In genomic region chr13:96030368-96031223, GRCm38 (mm10) we compare ENCODE assay signal across 9 mouse cellular contexts. TPM values are rescaled to one million over a fixed set of nuclear protein-coding genes. Genes with fewer than 3 reads are reported as not detected.
DNase-seq lines count a peak whose midpoint lies in the region; ATAC-seq and TF ChIP-seq lines count a peak whose summit lies in the region.
"Had no signal": no experiment of that assay in that cellular context is flagged by ENCODE, and none has a peak within 500 bp of the region (broad histone marks: within the 10 kb centered on the region; RNA-seq: fewer than 3 reads in every experiment).

No protein-coding gene starts in this region.

- H3K27me3 ChIP-seq in forebrain, embryonic 13.5 days: no peaks in the 10 kb centered on the region
- H3K27me3 ChIP-seq in liver, embryonic 11.5 days (replicated peaks; ENCODE audit: control insufficient read depth, insufficient read depth, low read length): no peaks in the 10 kb centered on the region
- no peaks in the 10 kb centered on the region for H3K27me3 ChIP-seq in neural tube, embryonic 15.5 days (replicated peaks)
- H3K27me3 ChIP-seq: limb, embryonic 13.5 days had no signal

- no peak overlapping the region for H3K4me2 ChIP-seq in forebrain, embryonic 13.5 days
- no peak overlapping the region for H3K4me2 ChIP-seq in liver, embryonic 11.5 days
- H3K4me2 ChIP-seq in neural tube, embryonic 15.5 days: no peak overlapping the region
- H3K4me2 ChIP-seq: limb, embryonic 13.5 days had no signal

- H3K4me1 ChIP-seq in bone marrow macrophage, adult 2 months (ENCODE audit: control insufficient read depth, insufficient read depth, low read length): no peaks in the 10 kb centered on the region
- H3K4me1 ChIP-seq in forebrain, embryonic 13.5 days: no peaks in the 10 kb centered on the region
- H3K4me1 ChIP-seq in liver, embryonic 11.5 days (replicated peaks; ENCODE audit: control insufficient read depth, insufficient read depth, low read length): no peaks in the 10 kb centered on the region
- no peaks in the 10 kb centered on the region for H3K4me1 ChIP-seq in neural tube, embryonic 15.5 days
- H3K4me1 ChIP-seq: limb, embryonic 13.5 days had no signal

- H3K9me3 ChIP-seq in forebrain, embryonic 13.5 days (replicated peaks): no peaks in the 10 kb centered on the region
- H3K9me3 ChIP-seq in liver, embryonic 11.5 days (ENCODE audit: control insufficient read depth, low read length): no peaks in the 10 kb centered on the region
- no peaks in the 10 kb centered on the region for H3K9me3 ChIP-seq in neural tube, embryonic 15.5 days (replicated peaks)
- H3K9me3 ChIP-seq: limb, embryonic 13.5 days had no signal

- no peak overlapping the region for H3K4me3 ChIP-seq in bone marrow macrophage, adult 2 months (ENCODE audit: insufficient read depth, low read length)
- H3K4me3 ChIP-seq in forebrain, embryonic 13.5 days: no peak overlapping the region
- no peak overlapping the region for H3K4me3 ChIP-seq in liver, embryonic 11.5 days (ENCODE audit: low read depth, low read length)
- H3K4me3 ChIP-seq in neural tube, embryonic 15.5 days (replicated peaks): no peak overlapping the region
- H3K4me3 ChIP-seq: limb, embryonic 13.5 days had no signal

- peak; percentile 53 for ATAC-seq in forebrain, embryonic 13.5 days
- ATAC-seq in liver, embryonic 11.5 days (replicated peaks; ENCODE audit: low FRiP score): no peak
- ATAC-seq in neural tube, embryonic 15.5 days (ENCODE audit: low FRiP score): peak; percentile 50
- ATAC-seq in inflammation-experienced regulatory T-cells, adult 6 months: no peak

- peak; percentile 60 for TF ChIP-seq CTCF in bone marrow macrophage, adult 2 months (IDR thresholded peaks at IDR 0.05; ENCODE audit: low read depth, low read length)

- peak; percentile 56 for DNase-seq in 416B (ENCODE audit: low read depth)
- peak; percentile 23 to 40 for DNase-seq in B cell, adult 2 months
- peak; percentile 1 to 46 for DNase-seq in kidney, adult 8-10 months
- DNase-seq in liver, embryonic 11.5 days (ENCODE audit: low spot score): peak; percentile 53

- no peaks in the 10 kb centered on the region for H3K36me3 ChIP-seq in forebrain, embryonic 13.5 days (ENCODE audit: poor library complexity, severe bottlenecking)
- H3K36me3 ChIP-seq in liver, embryonic 11.5 days (ENCODE audit: control insufficient read depth, insufficient read depth, low read length): no peaks in the 10 kb centered on the region
- H3K36me3 ChIP-seq in neural tube, embryonic 15.5 days: peaks cover 12% of the 10 kb centered on the region; the same call in 1 of the 2 replicates
- H3K36me3 ChIP-seq: limb, embryonic 13.5 days had no signal

- TF ChIP-seq POLR2A in bone marrow macrophage, adult 2 months (IDR thresholded peaks at IDR 0.05; ENCODE audit: borderline replicate concordance, low read depth, low read length): no peak

- WGBS in forebrain, embryonic 13.5 days: 63% methylated on average over 19 of the region's 19 CpGs
- WGBS in liver, embryonic 11.5 days: 56% methylated on average over 19 of the region's 19 CpGs
- 64% methylated on average over 19 of the region's 19 CpGs for whole genome bisulfite sequencing in neural tube, embryonic 15.5 days

- no peak overlapping the region for H3K9ac ChIP-seq in forebrain, embryonic 13.5 days
- no peak overlapping the region for H3K9ac ChIP-seq in liver, embryonic 11.5 days (ENCODE audit: low read depth, low read length)
- H3K9ac ChIP-seq in neural tube, embryonic 15.5 days (replicated peaks): no peak overlapping the region
- H3K9ac ChIP-seq: limb, embryonic 13.5 days had no signal

- no peak overlapping the region for H3K27ac ChIP-seq in bone marrow macrophage, adult 2 months (ENCODE audit: insufficient read depth, low read depth, low read length)
- no peak overlapping the region for H3K27ac ChIP-seq in forebrain, embryonic 13.5 days
- no peak overlapping the region for H3K27ac ChIP-seq in liver, embryonic 11.5 days (ENCODE audit: low read depth, low read length)
- no peak overlapping the region for H3K27ac ChIP-seq in neural tube, embryonic 15.5 days (replicated peaks)
- H3K27ac ChIP-seq: limb, embryonic 13.5 days had no signal

RNA-seq across cellular contexts. Expression of gene Gm20075, which starts 50.6 kb away (rescaled TPM):
- 14.8 and 16.9 TPM in 2 replicates for polyA plus RNA-seq in bone marrow macrophage, adult 2 months (2012; ENCODE audit: insufficient read depth, insufficient read length, missing spikeins)
- 37.8 and 41.2 TPM in 2 replicates for polyA plus RNA-seq in forebrain, embryonic 13.5 days (2015; fragmentation: Nextera tagmentation; extraction: Ambion mirVana)
- 14.8 and 17.4 TPM in 2 replicates for polyA plus RNA-seq in liver, embryonic 11.5 days (2014; fragmentation: Nextera tagmentation; extraction: Ambion mirVana)
- polyA plus RNA-seq in neural tube, embryonic 15.5 days (2015; fragmentation: Nextera tagmentation; extraction: Ambion mirVana): 21.3 and 24.9 TPM in 2 replicates
- 10 to 100 TPM in 2 of 3 experiments, 1 to 10 TPM in 1; 8.9 to 18.4 (median 11.6) TPM for polyA plus RNA-seq in inflammation-experienced regulatory T-cells, adult 6 months (2017; shearing (Covaris generic))

RNA-seq across cellular contexts. Expression of gene Gm17190, which starts 51.3 kb away (rescaled TPM):
- 1.7 and 2.8 TPM in 2 replicates for polyA plus RNA-seq in bone marrow macrophage, adult 2 months (2012; ENCODE audit: insufficient read depth, insufficient read length, missing spikeins)
- not detected in 2 replicates for polyA plus RNA-seq in forebrain, embryonic 13.5 days (2015; fragmentation: Nextera tagmentation; extraction: Ambion mirVana)
- not detected in 2 replicates for polyA plus RNA-seq in liver, embryonic 11.5 days (2014; fragmentation: Nextera tagmentation; extraction: Ambion mirVana)
- polyA plus RNA-seq in neural tube, embryonic 15.5 days (2015; fragmentation: Nextera tagmentation; extraction: Ambion mirVana): 0.22 and 0.52 TPM in 2 replicates
- not detected for polyA plus RNA-seq in inflammation-experienced regulatory T-cells, adult 6 months (2017; shearing (Covaris generic))
- polyA plus RNA-seq: limb, embryonic 13.5 days had no signal

Comparison
In these comparisons a context has a peak if more than half of its experiments do, and no peak if none do; other contexts are left out.
1. ATAC-seq: peak in forebrain, embryonic 13.5 days (single experiment) and neural tube, embryonic 15.5 days (single experiment); none in liver, embryonic 11.5 days (single experiment) and inflammation-experienced regulatory T-cells, adult 6 months (single experiment).
2. Peak in every context shown above with its lines, with median percentiles within 50 percentile points of each other: DNase-seq.